Mouse (Mus musculus): ENCODE results near the gene Gchfr.

The Gchfr gene

DNA sequence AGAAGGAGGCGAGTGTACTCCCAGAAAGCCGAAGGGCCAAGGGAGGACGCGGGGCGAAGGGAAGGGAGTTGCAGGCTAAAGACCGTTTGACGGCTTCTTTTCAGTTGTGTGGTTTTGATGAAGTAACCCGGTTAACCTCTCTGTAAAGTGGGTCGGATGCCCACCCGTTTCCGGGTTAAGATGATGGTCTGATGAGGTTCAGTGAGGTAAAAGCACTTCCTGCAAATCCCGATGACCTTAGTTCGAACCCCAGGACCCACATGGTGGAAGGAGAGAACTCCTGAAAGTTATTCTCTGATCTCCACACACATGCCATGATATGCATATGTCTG lies 41.6 kb downstream of the Gchfr start:
- in situ Hi-C loops (cut with MboI; ENCODE audit: low sequenced_read_pairs), result no loop called here

All from CH12F3 (cell line).